Mouse (Mus musculus) neural tube, postnatal 0 days (tissue): ENCODE data around the gene Zg16. TPM values are rescaled to one million over a fixed set of nuclear protein-coding genes. Genes with fewer than 3 reads are reported as not detected.

Source experiments
- microRNA-seq: library from miRNA; unstranded; fragments of <30 nt; microRNA quantifications from one replicate; pipeline ENCODE4, GENCODE M21; 2016
- polyA plus RNA-seq: library from polyadenylated mRNA; unstranded; fragments of >200 nt; fragmentation: Nextera tagmentation; extraction: Ambion mirVana; gene quantifications from 2 replicates; pipeline ENCODE4 v1.2.1, GENCODE M21; 2015

Gene Zg16
- polyA plus RNA-seq: not detected in 2 replicates

GRCm38 (mm10) chr7:127087278-127088010 is at the start of gene Zg16:
Gene Zg16, minus strand, starts transcription at chr7:127087328.

GRCm38 (mm10) chr7:127121911-127122270 is 34.8 kb upstream of the Zg16 start, which contains the start of gene Qprt:
Gene Qprt, minus strand, starts transcription at chr7:127122226.

GRCm38 (mm10) chr7:127091114-127091896 is 4.2 kb upstream of the Zg16 start, which contains the start of gene AI467606:
Gene AI467606, plus strand, starts transcription at chr7:127091359.

GRCm38 (mm10) chr7:127041851-127042672 is 45.1 kb downstream of the Zg16 start, which contains the start of gene Kif22:
Gene Kif22, minus strand, starts transcription at chr7:127042471.

GRCm38 (mm10) chr7:127026984-127027726 is 60.0 kb downstream of the Zg16 start, which contains the start of gene Maz:
Gene Maz, minus strand, starts transcription at chr7:127027037.

GRCm38 (mm10) chr7:127020901-127021562 is 66.1 kb downstream of the Zg16 start, which contains the start of the genes Gm42742 and Prrt2:
Gene Gm42742, minus strand, starts transcription at chr7:127021097.
Gene Prrt2, minus strand, starts transcription at chr7:127021211.

GRCm38 (mm10) chr7:127016971-127017949 is 69.9 kb downstream of the Zg16 start, which contains the start of gene Pagr1a:
Gene Pagr1a, minus strand, starts transcription at chr7:127017352.

GRCm38 (mm10) chr7:127016481-127016485 is 70.8 kb downstream of the Zg16 start, which contains the start of gene Pagr1b:
Gene Pagr1b, minus strand, starts transcription at chr7:127016484.

GRCm38 (mm10) chr7:127014320-127014719 is 72.8 kb downstream of the Zg16 start, which contains the start of gene Mvp:
Gene Mvp, minus strand, starts transcription at chr7:127014621.

Small RNA genes lying within 50 kb of the gene (microRNA-seq; reads per million reads assigned to microRNA genes)
- gene Gm44343: not detected

Other genes with a start within 250 kb of the Zg16 start
- 60.9 and 64.7 TPM in 2 replicates for gene Doc2a, start 239.9 kb downstream of the Zg16 start, polyA plus RNA-seq
- gene Hirip3, start 225.4 kb downstream of the Zg16 start, polyA plus RNA-seq: 17.0 and 23.3 TPM in 2 replicates
- 78.5 and 82.2 TPM in 2 replicates for gene Ino80e, start 225.0 kb downstream of the Zg16 start, polyA plus RNA-seq
- gene Taok2, start 202.6 kb downstream of the Zg16 start, polyA plus RNA-seq: 39.4 and 47.0 TPM in 2 replicates
- 40.7 and 41.1 TPM in 2 replicates for gene Tmem219, start 164.4 kb downstream of the Zg16 start, polyA plus RNA-seq
- 129 and 134 TPM in 2 replicates for gene Kctd13, start 158.4 kb downstream of the Zg16 start, polyA plus RNA-seq
- gene Asphd1, start 137.7 kb downstream of the Zg16 start, polyA plus RNA-seq: 13.0 and 20.5 TPM in 2 replicates
- 80.0 and 106 TPM in 2 replicates for gene Sez6l2, start 136.8 kb downstream of the Zg16 start, polyA plus RNA-seq
- 137 and 157 TPM in 2 replicates for gene Cdipt, start 111.4 kb downstream of the Zg16 start, polyA plus RNA-seq
- gene Cdiptos, start 111.2 kb downstream of the Zg16 start, polyA plus RNA-seq: 0.50 and 1.1 TPM in 2 replicates
- gene Mvp, start 72.7 kb downstream of the Zg16 start, polyA plus RNA-seq: 4.9 and 5.9 TPM in 2 replicates
- gene Pagr1b, start 70.8 kb downstream of the Zg16 start, polyA plus RNA-seq: 0.70 TPM in 1 of 2 replicates, not detected in the other
- gene Pagr1a, start 70.0 kb downstream of the Zg16 start, polyA plus RNA-seq: 23.1 and 63.2 TPM in 2 replicates
- 36.5 and 56.8 TPM in 2 replicates for gene Gm42742, start 66.2 kb downstream of the Zg16 start, polyA plus RNA-seq
- gene Prrt2, start 66.1 kb downstream of the Zg16 start, polyA plus RNA-seq: 128 and 150 TPM in 2 replicates
- 88.1 and 104 TPM in 2 replicates for gene Maz, start 60.3 kb downstream of the Zg16 start, polyA plus RNA-seq
- gene Kif22, start 44.9 kb downstream of the Zg16 start, polyA plus RNA-seq: 13.7 and 20.7 TPM in 2 replicates
- 1.6 and 2.1 TPM in 2 replicates for gene AI467606, start 4.0 kb upstream of the Zg16 start, polyA plus RNA-seq
- gene Qprt, start 34.9 kb upstream of the Zg16 start, polyA plus RNA-seq: 1.3 and 1.4 TPM in 2 replicates
- not detected in 2 replicates for gene Spn, start 50.5 kb upstream of the Zg16 start, polyA plus RNA-seq
- 45.4 and 48.6 TPM in 2 replicates for gene Cd2bp2, start 108.7 kb upstream of the Zg16 start, polyA plus RNA-seq
- gene Tbc1d10b, start 121.1 kb upstream of the Zg16 start, polyA plus RNA-seq: 37.0 and 44.0 TPM in 2 replicates
- gene Mylpf, start 121.6 kb upstream of the Zg16 start, polyA plus RNA-seq: 8.3 and 11.1 TPM in 2 replicates
- 28.1 and 31.9 TPM in 2 replicates for gene Zfp553, start 145.7 kb upstream of the Zg16 start, polyA plus RNA-seq
- 9.6 and 10.1 TPM in 2 replicates for gene Sept1, start 145.8 kb upstream of the Zg16 start, polyA plus RNA-seq
- 95.4 and 103 TPM in 2 replicates for gene Zfp771, start 156.9 kb upstream of the Zg16 start, polyA plus RNA-seq
- 95.6 and 108 TPM in 2 replicates for gene Dctpp1, start 173.4 kb upstream of the Zg16 start, polyA plus RNA-seq
- 69.7 and 75.9 TPM in 2 replicates for gene Sephs2, start 186.7 kb upstream of the Zg16 start, polyA plus RNA-seq
- gene Itgal, start 208.9 kb upstream of the Zg16 start, polyA plus RNA-seq: 0.27 and 0.28 TPM in 2 replicates